Mouse (Mus musculus): Measurements from ENCODE around the gene Kmo. TPM values are rescaled to one million over a fixed set of nuclear protein-coding genes. Genes with fewer than 3 reads are reported as not detected.

Gene Kmo
- polyA plus RNA-seq, 1 experiment: 2.0 TPM

GRCm38 (mm10) chr1:175668666-175669405, 48.7 kb downstream of the Kmo start:
- Histone ChIP-seq H3K27ac (replicated peaks; ENCODE audit: low read depth, low read length) (no peak overlapping the region), H3K4me1 (ENCODE audit: control insufficient read depth, insufficient read depth, insufficient read length, low read length) (no peaks in the 10 kb centered on the region), H3K4me3 (ENCODE audit: insufficient read depth, low read depth, low read length) (no peak overlapping the region)

- H3K4me1 ChIP-seq (ENCODE audit: control insufficient read depth, insufficient read depth, insufficient read length, low read length): no peaks in the 10 kb centered on the region
- H3K27ac ChIP-seq (replicated peaks; ENCODE audit: low read depth, low read length): no peak overlapping the region
- no peak overlapping the region for H3K4me3 ChIP-seq (ENCODE audit: insufficient read depth, low read depth, low read length)
Measured at GRCm38 (mm10) chr1:175669456-175669855, 49.3 kb downstream of the Kmo start.

DNA sequence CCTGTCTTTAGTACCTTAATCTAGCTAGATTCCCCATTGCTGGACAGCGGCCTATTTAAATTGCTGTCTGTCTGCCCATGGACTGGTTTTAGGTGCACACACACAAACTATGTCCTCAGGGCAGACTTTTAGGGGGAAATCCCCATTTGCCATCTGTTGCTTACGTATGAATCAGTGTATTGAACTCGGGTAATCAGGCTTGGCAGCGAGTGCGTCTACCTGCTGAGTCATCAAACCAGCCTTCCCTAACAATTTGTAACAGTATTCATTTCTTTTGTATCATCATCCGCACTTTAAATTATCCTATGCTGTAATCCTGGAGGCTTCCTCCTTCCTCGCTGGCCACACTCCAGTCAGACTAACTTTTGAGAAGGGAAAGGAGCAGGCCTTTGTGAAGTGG, 49.9 kb downstream of the Kmo start:
- Histone ChIP-seq H3K4me3 (ENCODE audit: insufficient read depth, low read depth, low read length) (no peak overlapping the region), H3K4me1 (ENCODE audit: control insufficient read depth, insufficient read depth, insufficient read length, low read length) (no peaks in the 10 kb centered on the region), H3K27ac (replicated peaks; ENCODE audit: low read depth, low read length) (no peak overlapping the region)

DNA sequence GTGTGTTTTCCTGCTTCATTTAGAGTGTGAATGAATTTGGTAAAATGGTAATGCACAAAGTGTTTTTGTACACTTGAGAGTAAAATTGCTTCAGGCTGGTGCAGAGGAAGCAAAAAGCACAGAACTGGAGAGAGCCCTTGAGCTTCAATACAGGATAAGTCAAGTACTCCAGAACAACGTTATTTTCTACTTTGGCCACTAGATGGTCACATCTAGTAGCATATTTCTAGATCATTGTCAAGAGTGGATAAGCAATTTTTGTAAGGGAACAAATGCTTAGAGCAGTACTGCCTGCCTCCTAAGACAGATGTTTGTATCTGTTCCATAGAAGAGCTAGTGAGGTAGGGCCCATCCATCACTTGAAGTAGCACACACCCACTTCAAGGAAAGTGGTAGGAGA, 51.4 kb downstream of the Kmo start:
- Histone ChIP-seq H3K4me1 (ENCODE audit: control insufficient read depth, insufficient read depth, insufficient read length, low read length) (no peaks in the 10 kb centered on the region), H3K27ac (replicated peaks; ENCODE audit: low read depth, low read length) (no peak overlapping the region), H3K4me3 (ENCODE audit: insufficient read depth, low read depth, low read length) (no peak overlapping the region)

GRCm38 (mm10) chr1:175673563-175674325, 53.6 kb downstream of the Kmo start:
- no peak overlapping the region for H3K27ac ChIP-seq (replicated peaks; ENCODE audit: low read depth, low read length)
- H3K4me1 ChIP-seq (ENCODE audit: control insufficient read depth, insufficient read depth, insufficient read length, low read length): no peaks in the 10 kb centered on the region
- H3K4me3 ChIP-seq (ENCODE audit: insufficient read depth, low read depth, low read length): no peak overlapping the region

DNA sequence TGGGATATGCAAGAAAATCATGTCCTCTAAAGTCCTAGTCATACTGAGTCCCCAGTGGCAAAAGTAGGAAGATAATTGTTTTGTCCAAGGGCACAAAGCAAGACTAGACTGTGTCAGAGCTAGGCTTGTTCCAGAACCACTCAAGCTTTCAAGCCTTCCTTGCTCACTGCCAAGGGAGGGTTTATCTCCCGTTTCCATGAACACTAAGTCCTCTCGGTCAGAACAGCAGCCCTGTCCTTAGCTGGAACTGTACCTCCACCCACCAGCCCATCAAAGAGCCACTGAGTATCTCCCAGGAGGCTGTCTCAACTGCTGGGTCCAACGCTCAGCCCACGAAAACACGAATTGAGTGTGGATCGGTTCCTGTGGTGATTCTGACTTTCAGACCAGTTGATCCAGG, 54.9 kb downstream of the Kmo start:
- no peak overlapping the region for H3K27ac ChIP-seq (replicated peaks; ENCODE audit: low read depth, low read length)
- no peaks in the 10 kb centered on the region for H3K4me1 ChIP-seq (ENCODE audit: control insufficient read depth, insufficient read depth, insufficient read length, low read length)
- H3K4me3 ChIP-seq (ENCODE audit: insufficient read depth, low read depth, low read length): no peak overlapping the region

DNA sequence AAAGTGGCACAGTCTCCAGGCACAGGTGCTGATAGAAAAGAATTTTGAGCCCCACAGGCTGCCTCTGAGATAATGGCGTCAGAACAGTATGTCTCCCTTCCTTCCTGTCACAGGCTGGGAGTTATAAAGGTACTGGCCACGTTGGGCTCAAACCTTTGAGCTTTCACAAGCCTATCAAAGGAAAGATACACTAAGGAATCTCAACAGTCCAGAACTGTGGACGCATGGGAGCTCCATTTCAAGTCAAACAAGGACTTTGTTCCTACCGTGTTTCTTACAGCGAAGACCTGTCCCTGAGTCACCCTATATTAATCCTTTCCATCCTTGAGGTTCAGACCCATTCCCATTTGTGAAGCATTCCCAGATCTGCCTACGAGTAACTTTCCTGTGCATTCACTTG, 57.3 kb downstream of the Kmo start:
- Histone ChIP-seq H3K4me1 (ENCODE audit: control insufficient read depth, insufficient read depth, insufficient read length, low read length) (no peaks in the 10 kb centered on the region), H3K27ac (replicated peaks; ENCODE audit: low read depth, low read length) (no peak overlapping the region), H3K4me3 (ENCODE audit: insufficient read depth, low read depth, low read length) (no peak overlapping the region)

- Histone ChIP-seq H3K4me3 (ENCODE audit: insufficient read depth, low read depth, low read length) (no peak overlapping the region), H3K27ac (replicated peaks; ENCODE audit: low read depth, low read length) (no peak overlapping the region), H3K4me1 (ENCODE audit: control insufficient read depth, insufficient read depth, insufficient read length, low read length) (no peaks in the 10 kb centered on the region; the same call in 1 of the 2 replicates)
Measured at GRCm38 (mm10) chr1:175680995-175681394, 60.8 kb downstream of the Kmo start.

- Histone ChIP-seq H3K4me3 (ENCODE audit: insufficient read depth, low read depth, low read length) (peak overlapping the region; percentile 81), H3K27ac (replicated peaks; ENCODE audit: low read depth, low read length) (no peak overlapping the region), H3K4me1 (ENCODE audit: control insufficient read depth, insufficient read depth, insufficient read length, low read length) (no peaks in the 10 kb centered on the region)
Measured at GRCm38 (mm10) chr1:175691686-175692245, 71.6 kb downstream of the Kmo start.

GRCm38 (mm10) chr1:175692246-175692996, 72.2 kb downstream of the Kmo start, which contains the start of the genes Opn3 and Chml:
Opn3 (minus strand) TSS chr1:175692776.
Chml (minus strand) TSS chr1:175692901.
- Histone ChIP-seq H3K27ac (replicated peaks; ENCODE audit: low read depth, low read length) (no peak within 1 kb of the TSS), H3K4me1 (ENCODE audit: control insufficient read depth, insufficient read depth, insufficient read length, low read length) (no peaks in the 10 kb centered on the region)

GRCm38 (mm10) chr1:175692997-175693361, 72.8 kb downstream of the Kmo start:
- Histone ChIP-seq H3K4me1 (ENCODE audit: control insufficient read depth, insufficient read depth, insufficient read length, low read length) (no peaks in the 10 kb centered on the region), H3K27ac (replicated peaks; ENCODE audit: low read depth, low read length) (no peak overlapping the region), H3K4me3 (ENCODE audit: insufficient read depth, low read depth, low read length) (peak overlapping the region; percentile 65)

More at GRCm38 (mm10) chr1:175692246-175692996, 72.2 kb downstream of the Kmo start, which contains the start of the genes Opn3 and Chml:
- peak within 1 kb of the TSS; percentile 81 for H3K4me3 ChIP-seq (ENCODE audit: insufficient read depth, low read depth, low read length)

GRCm38 (mm10) chr1:175693429-175693960, 73.3 kb downstream of the Kmo start:
- Histone ChIP-seq H3K27ac (replicated peaks; ENCODE audit: low read depth, low read length) (no peak overlapping the region), H3K4me3 (ENCODE audit: insufficient read depth, low read depth, low read length) (peak overlapping the region; percentile 65), H3K4me1 (ENCODE audit: control insufficient read depth, insufficient read depth, insufficient read length, low read length) (no peaks in the 10 kb centered on the region)

DNA sequence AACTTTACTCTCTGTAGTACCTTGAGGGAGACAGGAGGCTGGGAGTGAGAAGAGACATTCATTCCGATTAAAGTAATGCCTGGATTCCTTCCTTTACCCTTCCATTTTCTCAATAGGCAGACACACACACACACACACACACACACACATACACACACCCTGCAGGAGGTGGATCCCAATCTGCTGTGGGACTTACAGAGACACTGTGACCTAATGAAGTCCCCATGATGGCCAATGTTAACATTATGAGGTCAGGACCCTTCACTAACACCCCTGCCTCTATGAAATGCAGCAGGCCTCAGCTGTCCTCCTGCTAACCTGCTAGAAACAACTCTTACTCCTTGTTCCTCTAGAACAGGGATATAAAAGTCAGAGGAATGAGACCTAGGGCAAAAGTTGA, 78.1 kb downstream of the Kmo start, which contains the start of gene Wdr64:
Wdr64 (plus strand) TSS at position 301 of the 400 bp plus-strand sequence.
- Histone ChIP-seq H3K4me1 (ENCODE audit: control insufficient read depth, insufficient read depth, insufficient read length, low read length) (no peaks in the 10 kb centered on the region), H3K4me3 (ENCODE audit: insufficient read depth, low read depth, low read length) (no peak within 1 kb of the TSS)

GRCm38 (mm10) chr1:175699375-175699774, 79.2 kb downstream of the Kmo start:
- Histone ChIP-seq H3K4me1 (ENCODE audit: control insufficient read depth, insufficient read depth, insufficient read length, low read length) (no peaks in the 10 kb centered on the region), H3K27ac (replicated peaks; ENCODE audit: low read depth, low read length) (no peak overlapping the region), H3K4me3 (ENCODE audit: insufficient read depth, low read depth, low read length) (no peak overlapping the region)

More for the DNA sequence above, 78.1 kb downstream of the Kmo start, which contains the start of gene Wdr64:
- H3K27ac ChIP-seq (replicated peaks; ENCODE audit: low read depth, low read length): no peak within 1 kb of the TSS
